Mouse (Mus musculus): ENCODE results near the gene Vmn2r97. TPM values are rescaled to one million over a fixed set of nuclear protein-coding genes. Genes with fewer than 3 reads are reported as not detected.
"Not testable (repeated sequence)": the region's sequence is repeated elsewhere in the genome, so short reads cannot be mapped to it uniquely, and the experiment has no call there.

Gene Vmn2r97
- total RNA-seq (2021): not detected

- DNase-seq; intact Hi-C loops (cut with DNase I): not testable (repeated sequence)
These were observed at the start of gene Vmn2r97 for GRCm38 (mm10) chr17:18914000-18914399. Gene Vmn2r97 (plus strand): TSS chr17:18914300.

DNA sequence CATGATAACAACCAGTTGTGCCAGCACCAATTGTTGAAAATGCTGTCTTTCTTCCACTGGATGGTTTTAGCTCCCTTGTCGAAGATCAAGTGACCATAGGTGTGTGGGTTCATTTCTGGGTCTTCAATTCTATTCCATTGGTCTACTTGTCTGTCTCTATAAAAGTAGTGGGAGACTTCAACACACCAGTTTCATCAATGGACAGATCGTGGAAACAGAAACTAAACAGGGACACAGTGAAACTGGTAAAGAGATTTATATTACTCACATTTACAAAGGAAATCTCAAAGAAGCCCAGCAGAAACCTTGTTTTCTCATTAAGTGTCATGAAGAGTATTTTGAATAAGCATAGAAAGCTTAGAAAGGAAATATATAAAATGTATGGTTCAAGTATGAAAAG, 31.7 kb upstream of the Vmn2r97 start:
- DNase-seq; intact Hi-C loops (cut with DNase I): not testable (repeated sequence)

DNA sequence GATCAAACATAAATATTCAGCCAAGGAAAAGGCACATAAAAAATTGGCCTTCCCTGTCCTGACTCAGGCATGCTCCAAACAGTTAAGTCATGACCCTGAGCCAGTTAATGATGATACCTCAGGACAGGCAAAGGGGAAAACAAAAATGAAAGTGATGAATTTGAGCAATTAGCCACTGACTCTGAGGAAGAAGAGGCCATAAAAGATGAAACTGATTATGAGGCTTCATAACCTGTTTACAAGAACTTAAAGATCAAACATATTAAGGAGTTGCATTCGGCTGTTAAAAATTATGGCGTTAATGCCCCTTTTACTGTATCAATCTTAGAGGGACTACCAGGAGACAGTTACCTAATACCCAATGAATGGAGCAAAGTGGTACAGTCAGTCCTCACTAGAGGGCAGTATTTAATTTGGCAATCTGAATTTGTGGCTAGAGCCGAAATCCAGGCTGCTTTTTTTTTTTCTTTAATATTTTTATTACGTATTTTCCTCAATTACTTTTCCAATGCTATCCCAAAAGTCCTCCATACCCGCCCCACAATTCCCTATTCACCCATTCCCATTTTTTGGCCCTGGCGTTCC, 24.3 kb upstream of the Vmn2r97 start:
- intact Hi-C loops (cut with DNase I): no loop called here

GRCm38 (mm10) chr17:18957800-18958199, 43.7 kb downstream of the Vmn2r97 start:
- intact Hi-C loops (cut with DNase I); DNase-seq: not testable (repeated sequence)

More for the DNA sequence above, 24.3 kb upstream of the Vmn2r97 start:
- no peak for DNase-seq

DNA sequence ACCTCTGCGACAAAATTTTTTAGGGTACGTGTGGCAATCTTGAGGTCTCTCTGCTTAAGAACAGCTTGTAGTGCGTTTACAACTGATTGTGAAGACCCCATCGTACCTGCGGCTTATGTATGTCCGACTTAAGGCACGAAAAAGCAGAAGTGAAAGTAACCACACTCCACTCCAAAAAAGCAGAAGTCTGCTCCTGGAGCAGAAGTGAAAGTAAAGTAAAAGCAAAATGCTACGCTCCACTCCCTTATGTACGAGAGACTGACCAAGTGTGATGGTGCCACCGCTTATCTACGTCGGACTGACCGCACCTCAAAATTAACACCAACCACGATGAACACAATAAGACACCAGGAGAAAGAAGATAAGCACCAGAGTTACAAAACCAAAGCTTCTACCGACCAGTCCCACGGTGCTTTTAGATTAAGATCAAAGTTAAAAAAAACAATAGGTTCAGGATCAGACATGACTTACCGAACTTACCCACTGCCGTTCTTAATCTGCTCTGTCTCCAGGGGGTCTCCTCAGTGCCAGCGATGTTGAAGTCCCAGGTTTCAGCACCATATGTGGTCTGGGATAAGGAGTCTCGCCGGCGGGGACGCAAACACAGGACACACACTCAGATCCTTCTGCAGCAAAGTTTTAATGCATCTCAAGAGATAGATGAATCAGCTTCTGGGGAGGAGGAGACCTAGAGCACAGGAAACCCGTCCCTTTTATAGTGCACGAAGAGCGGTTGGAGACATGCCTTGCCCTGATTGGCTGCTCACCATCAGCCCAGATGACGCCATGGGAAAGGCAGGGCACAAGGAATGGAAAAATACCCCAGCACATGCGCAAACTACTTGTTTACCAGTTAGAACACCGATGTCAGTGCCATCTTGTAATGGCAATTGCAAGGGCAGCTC, 54.5 kb downstream of the Vmn2r97 start:
- intact Hi-C loops (cut with DNase I): no loop called here
- no peak for DNase-seq

Other genes starting within 250 kb of the Vmn2r97 start
- not detected for gene Vmn2r98, start 139.2 kb downstream of the Vmn2r97 start, total RNA-seq (2021)